Mouse (Mus musculus) kidney, adult 8-10 months (tissue): Measurements from ENCODE around the gene Prr22.

Experiments
- DNase-seq, 2 experiments: peaks; one replicate each; pipeline ENCODE4 v3.0.0; 2022

The Prr22 gene

GRCm38 (mm10) chr17:56814316-56815056 lies 44.4 kb downstream of the Prr22 start:
- peak; percentile 34 to 42 for DNase-seq

GRCm38 (mm10) chr17:56815057-56815345 lies 45.0 kb downstream of the Prr22 start:
- DNase-seq, result no peak

GRCm38 (mm10) chr17:56818067-56818636 lies 48.1 kb downstream of the Prr22 start:
- DNase-seq, result peak in 1 of 2 experiments; percentile 20

GRCm38 (mm10) chr17:56819032-56819545 lies 49.0 kb downstream of the Prr22 start:
- DNase-seq, result no peak

- DNase-seq, result no peak
Measured at GRCm38 (mm10) chr17:56819694-56820111, 49.7 kb downstream of the Prr22 start.
